Mouse (Mus musculus) thymus, adult 2 months (tissue): Measurements from ENCODE around the gene Slc25a30. TPM values are rescaled to one million over a fixed set of nuclear protein-coding genes. Genes with fewer than 3 reads are reported as not detected.

Experiments
- DNase-seq: peaks from one replicate; pipeline ENCODE4 v3.0.0; 2021
- H3K27ac ChIP-seq: fragments of 200-500 bp; 2 replicates; pipeline ENCODE4 v1.5.1; 2012; ENCODE audit warnings: low read length, control low read depth; ENCODE audit not compliant: control insufficient read depth, insufficient read depth
- H3K27me3 ChIP-seq: fragments of 200-500 bp; 2 replicates; pipeline ENCODE4 v1.6.1; 2012; ENCODE audit warnings: mild to moderate bottlenecking, low read length, moderate library complexity, mixed read lengths; ENCODE audit not compliant: control insufficient read depth, insufficient read depth
- H3K36me3 ChIP-seq: fragments of 200-500 bp; 2 replicates; pipeline ENCODE4 v1.6.1; 2012; ENCODE audit warnings: mild to moderate bottlenecking, low read length, moderate library complexity; ENCODE audit not compliant: control insufficient read depth, insufficient read depth
- H3K4me1 ChIP-seq: fragments of 200-500 bp; replicated peaks from 2 replicates; pipeline ENCODE4 v1.6.1; 2012; ENCODE audit warnings: low read length; ENCODE audit not compliant: control insufficient read depth, insufficient read depth
- H3K4me3 ChIP-seq: fragments of 200-500 bp; 2 replicates; pipeline ENCODE4 v1.5.1; 2012; ENCODE audit warnings: mild to moderate bottlenecking, low read length, control low read depth, moderate library complexity; ENCODE audit not compliant: control insufficient read depth, insufficient read depth
- CTCF ChIP-seq: fragments of 200-500 bp; IDR thresholded peaks from 2 replicates; pipeline ENCODE4 v1.5.1; 2012; ENCODE audit warnings: mild to moderate bottlenecking, control low read depth, low read length, moderate library complexity, borderline replicate concordance; ENCODE audit not compliant: control insufficient read depth, poor library complexity, insufficient read depth; ENCODE audit errors: extremely low read depth
- POLR2A ChIP-seq: fragments of 200-500 bp; IDR thresholded peaks from 2 replicates; pipeline ENCODE4 v1.6.1; 2012; ENCODE audit warnings: mild to moderate bottlenecking, low read length, control low read depth, moderate library complexity; ENCODE audit not compliant: control insufficient read depth, poor library complexity, insufficient read depth; ENCODE audit errors: extremely low read depth
- WGBS: fragments of 180-500 bp; shearing (Covaris S2); methylation state at CpG from one replicate; pipeline ENCODE4 v1.1.7; 2018; 5-methylcytosine and 5-hydroxymethylcytosine counted together
- polyA plus RNA-seq: library from polyadenylated mRNA; depleted of rRNA; stranded (reverse); fragments of >200 nt; gene quantifications from 2 replicates; pipeline ENCODE4 v1.2.3, GENCODE M21; 2012; rRNA removed

Slc25a30 gene
- 10.9 and 15.7 TPM in 2 replicates for polyA plus RNA-seq

DNA sequence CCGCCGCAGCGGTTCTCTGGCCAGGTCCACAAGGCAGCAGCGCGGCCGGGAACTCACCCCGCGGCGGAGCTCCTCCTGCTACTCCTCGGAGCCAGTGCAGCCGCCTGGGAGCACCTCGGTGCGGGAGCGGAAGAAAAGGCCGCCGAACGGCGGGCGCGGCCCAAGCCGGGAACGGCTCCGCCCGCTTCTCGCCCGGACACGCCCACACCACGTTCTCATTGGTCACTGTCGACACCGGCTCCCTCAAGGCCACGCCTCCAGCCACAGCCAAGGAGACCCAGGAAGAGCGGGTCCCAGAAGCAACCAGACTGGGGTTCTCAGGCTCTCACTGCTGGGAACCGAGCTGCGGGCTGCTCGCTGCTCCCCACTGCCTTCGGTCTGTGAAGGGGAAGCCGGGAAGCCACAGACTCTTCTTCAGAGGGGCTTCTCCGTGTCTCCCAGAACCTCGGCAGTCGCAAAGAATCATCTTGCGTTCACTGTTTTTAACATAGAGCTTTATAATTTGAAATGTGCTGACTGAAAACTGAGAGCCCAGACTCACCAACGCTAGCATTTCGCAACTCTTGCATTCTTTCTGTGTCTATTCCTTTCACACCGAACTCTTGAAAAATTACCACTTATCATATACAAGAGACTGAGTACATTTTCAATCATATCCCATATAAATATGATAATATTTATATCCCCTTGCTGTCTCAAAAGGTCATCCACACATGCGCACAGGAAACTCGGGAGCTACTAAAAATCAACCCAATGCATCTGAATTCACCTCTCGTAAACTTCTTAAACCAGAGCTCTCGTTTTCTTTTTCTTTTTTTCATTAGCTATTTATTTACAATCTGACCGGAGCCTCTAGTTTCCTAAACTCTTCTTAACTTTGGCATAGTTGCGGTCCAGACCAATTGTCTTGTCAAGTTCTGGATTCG lies at the start of gene Slc25a30:
Gene Slc25a30, minus strand, starts transcription at position 170 of the 926 bp plus-strand sequence.
- Histone ChIP-seq H3K4me3 (peak within 1 kb of the TSS; percentile 88), H3K36me3 (no peaks in the 10 kb centered on the region), H3K4me1 (peaks cover 2% of the 10 kb centered on the region; the same call in 1 of the 2 replicates), H3K27ac (peak within 1 kb of the TSS; percentile 55), H3K27me3 (no peaks in the 10 kb centered on the region)
- 5% methylated on average over 51 of the region's 51 CpGs for WGBS
- TF ChIP-seq POLR2A (peak; percentile 95), CTCF (peak; percentile 67; the same call in 1 of the 2 replicates)
- peak; percentile 98 for DNase-seq

DNA sequence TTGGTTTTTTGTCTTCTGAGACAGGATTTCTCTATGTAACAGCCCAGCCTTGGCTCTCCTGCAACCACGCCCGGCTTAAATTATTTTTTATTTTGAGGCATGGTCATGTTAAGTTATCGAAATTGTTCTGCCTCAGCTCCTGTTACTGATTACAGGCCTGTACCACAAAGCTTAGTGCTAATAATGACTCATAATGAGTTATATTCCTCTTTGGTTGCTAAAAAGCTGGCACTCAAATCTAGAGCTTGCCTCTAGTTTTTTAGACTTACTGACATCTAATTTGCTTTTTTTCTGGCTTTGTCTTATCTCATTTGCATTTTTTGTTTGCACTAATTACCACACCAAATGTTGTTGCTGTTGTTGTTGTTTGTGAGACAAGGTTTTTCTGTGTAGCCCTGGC lies 49.7 kb upstream of the Slc25a30 start:
- DNase-seq, result no peak
- H3K27ac ChIP-seq, result no peak overlapping the region
- TF ChIP-seq CTCF, result no peak
- TF ChIP-seq POLR2A, result no peak
- 96% methylated on average over 3 of the region's 3 CpGs for WGBS
- peaks cover 30% of the 10 kb centered on the region for H3K4me1 ChIP-seq
- no peaks in the 10 kb centered on the region for H3K27me3 ChIP-seq
- H3K4me3 ChIP-seq, result no peak overlapping the region
- H3K36me3 ChIP-seq, result no peaks in the 10 kb centered on the region

- H3K27me3 ChIP-seq, result no peaks in the 10 kb centered on the region
- DNase-seq, result peak; percentile 71
- peaks cover 28% of the 10 kb centered on the region for H3K4me1 ChIP-seq
- WGBS, result under 1% methylated on average over 16 of the region's 16 CpGs
- no peaks in the 10 kb centered on the region for H3K36me3 ChIP-seq
- TF ChIP-seq CTCF (0 out of 2 replicates have a peak, but pooled peaks have one; percentile 47), POLR2A (peak; percentile 39; the same call in 1 of the 2 replicates)
- peak overlapping the region; percentile 96 for H3K27ac ChIP-seq
- H3K4me3 ChIP-seq, result peak overlapping the region; percentile 50
Measured at GRCm38 (mm10) chr14:75834739-75835381, 48.0 kb upstream of the Slc25a30 start.

GRCm38 (mm10) chr14:75834251-75834738 lies 47.5 kb upstream of the Slc25a30 start:
- no peaks in the 10 kb centered on the region for H3K27me3 ChIP-seq
- H3K27ac ChIP-seq, result peak overlapping the region; percentile 96
- no peaks in the 10 kb centered on the region for H3K36me3 ChIP-seq
- peak overlapping the region; percentile 50 for H3K4me3 ChIP-seq
- peaks cover 28% of the 10 kb centered on the region for H3K4me1 ChIP-seq
- WGBS, result under 1% methylated on average over 10 of the region's 10 CpGs
- peak; percentile 59 for DNase-seq
- TF ChIP-seq CTCF (no peak), POLR2A (no peak)

- H3K36me3 ChIP-seq, result no peaks in the 10 kb centered on the region
- DNase-seq, result no peak
- 8% methylated on average over 12 of the region's 12 CpGs for WGBS
- no peak overlapping the region for H3K4me3 ChIP-seq
- 0 out of 2 replicates have a peak overlapping the region, but pooled peaks have one; percentile 25 for H3K27ac ChIP-seq
- no peaks in the 10 kb centered on the region for H3K27me3 ChIP-seq
- TF ChIP-seq CTCF (no peak), POLR2A (no peak)
- peaks cover 34% of the 10 kb centered on the region for H3K4me1 ChIP-seq
Measured at GRCm38 (mm10) chr14:75833546-75834250, 46.9 kb upstream of the Slc25a30 start.
